Mouse (Mus musculus) leukemia stem cell, adult 10-12 weeks (primary cell): Measurements from ENCODE around the gene Olr1. TPM values are rescaled to one million over a fixed set of nuclear protein-coding genes. Genes with fewer than 3 reads are reported as not detected.

Experiments
- polyA plus RNA-seq: library from polyadenylated mRNA; stranded (reverse); fragments of >175 nt; gene quantifications from 2 replicates; pipeline ENCODE4 v1.2.3, GENCODE M21; 2012; ENCODE audit warnings: low replicate concordance

Olr1 gene
- 0.05 TPM in 1 of 2 replicates, not detected in the other for polyA plus RNA-seq

DNA sequence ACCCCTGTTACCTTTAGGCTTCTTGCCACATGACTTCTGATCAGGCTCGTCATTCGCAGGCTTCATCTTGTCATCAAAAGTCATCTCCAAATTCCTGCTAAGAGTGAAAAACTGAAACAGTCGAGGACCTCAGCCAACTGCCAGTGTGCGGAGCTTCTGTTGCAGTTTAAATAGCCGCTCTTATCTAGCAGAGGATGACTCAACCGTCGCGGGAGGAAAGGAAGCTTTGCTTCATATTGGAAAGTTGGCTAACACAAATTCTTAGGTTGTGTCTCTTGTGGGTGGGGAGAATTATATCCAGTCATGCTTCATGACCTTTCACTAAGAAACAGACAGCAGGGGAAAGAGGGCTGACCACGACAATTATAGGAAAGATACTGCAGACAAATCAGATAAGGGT lies at the start of gene Olr1:
Gene Olr1, minus strand, starts transcription at position 142 of the 400 bp plus-strand sequence.

DNA sequence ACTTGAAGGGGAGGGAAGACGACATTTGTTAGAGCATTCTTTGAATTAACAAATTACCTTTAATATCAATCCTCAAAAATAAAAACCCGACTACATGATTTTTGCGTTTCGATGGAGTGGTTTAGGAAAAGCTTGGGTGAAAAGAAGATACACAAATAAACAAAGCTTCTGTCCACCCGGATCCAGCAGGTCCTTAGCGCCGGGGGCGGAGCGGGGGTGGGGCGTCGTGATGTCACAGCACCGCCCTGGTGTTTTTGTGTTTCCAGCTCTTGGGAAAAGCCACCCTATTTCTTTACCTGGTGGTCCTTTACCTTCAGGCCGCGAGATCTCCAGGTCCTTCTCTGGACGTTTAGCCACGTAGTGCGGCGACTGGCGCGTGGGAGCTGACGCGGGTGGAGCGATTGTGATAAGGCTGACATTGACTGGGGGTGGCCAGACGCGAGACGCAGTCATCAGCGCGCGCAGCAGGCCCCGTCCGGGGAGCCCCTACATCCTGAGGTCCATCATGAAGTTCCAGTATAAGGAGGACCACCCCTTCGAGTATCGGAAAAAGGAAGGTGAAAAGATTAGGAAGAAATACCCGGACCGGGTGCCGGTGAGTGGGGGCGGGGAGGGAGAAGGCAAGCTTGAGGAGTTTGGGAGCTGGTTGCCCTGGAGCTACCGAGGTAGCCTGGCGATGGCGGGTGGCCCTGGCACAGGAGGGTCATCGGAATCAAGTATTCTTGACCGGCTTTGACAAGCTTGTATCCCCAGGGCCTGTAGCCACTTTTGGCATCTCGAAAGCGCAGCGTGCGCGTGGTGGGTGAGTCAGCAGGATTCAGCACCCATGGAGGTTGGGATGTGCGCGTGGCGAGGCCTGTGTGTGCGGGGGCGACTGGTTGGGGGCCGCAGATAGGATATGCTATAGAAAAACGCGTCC lies 26.2 kb upstream of the Olr1 start, which contains the start of gene Gabarapl1:
Gene Gabarapl1, plus strand, starts transcription at position 219 of the 919 bp plus-strand sequence.

DNA sequence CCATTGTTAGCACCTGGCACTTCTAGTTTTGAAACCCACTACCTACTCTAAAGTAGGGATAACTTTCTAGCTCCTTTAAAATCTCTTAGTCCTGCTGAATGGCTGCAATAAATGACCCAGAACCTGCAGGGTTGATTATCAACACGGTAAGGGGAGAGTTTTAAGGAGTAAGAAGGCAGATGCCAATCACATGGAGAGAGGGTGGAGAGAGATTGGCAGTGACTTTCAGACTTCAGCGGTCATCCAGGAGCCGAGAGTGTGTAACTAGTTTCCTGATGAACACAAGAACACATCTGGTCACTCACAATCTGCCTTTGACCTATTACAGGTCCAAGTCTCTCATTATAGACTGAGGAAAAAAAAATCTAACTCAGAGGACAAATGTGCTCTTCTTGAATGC lies 5.4 kb upstream of the Olr1 start, which contains the start of gene Tmem52b:
Gene Tmem52b, plus strand, starts transcription at position 189 of the 400 bp plus-strand sequence.

DNA sequence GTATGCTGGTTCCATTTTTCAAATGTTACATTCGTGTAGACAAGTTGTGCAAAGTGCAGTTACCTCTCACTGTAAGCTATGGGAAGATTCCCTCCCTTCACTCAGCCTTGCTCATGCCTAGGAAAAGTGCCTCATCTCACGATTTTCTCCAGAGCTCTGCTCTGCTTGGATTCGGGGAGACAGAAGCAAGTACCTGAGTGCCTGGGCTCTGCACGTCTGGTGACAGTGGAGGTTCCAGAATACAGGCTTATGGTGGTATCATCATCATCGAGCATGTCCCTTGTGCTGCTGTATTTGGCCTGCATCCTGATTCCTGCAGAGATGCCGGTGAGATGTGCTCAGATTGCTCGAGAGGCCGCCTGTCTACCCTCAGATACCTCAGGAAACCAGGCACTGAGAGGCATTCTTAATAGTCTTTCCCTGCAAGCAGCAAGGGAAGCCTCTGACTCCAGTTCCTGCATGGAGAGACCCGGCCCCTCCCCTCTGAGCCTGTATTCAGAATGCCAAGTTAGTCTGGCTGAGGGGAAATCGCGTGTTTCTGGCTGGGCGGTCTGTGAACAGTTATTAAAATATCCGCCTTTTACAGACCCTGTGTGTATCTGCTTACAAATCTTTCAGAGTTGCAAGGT lies 55.4 kb downstream of the Olr1 start, which contains the start of gene Clec1a:
Gene Clec1a, minus strand, starts transcription at position 590 of the 629 bp plus-strand sequence.

Other genes with a start within 250 kb of the Olr1 start
- gene Cd69, start 231.7 kb downstream of the Olr1 start, polyA plus RNA-seq: 0.64 and 0.90 TPM in 2 replicates
- not detected in 2 replicates for gene 4922502D21Rik, start 175.4 kb downstream of the Olr1 start, polyA plus RNA-seq
- gene Clec12a, start 164.5 kb downstream of the Olr1 start, polyA plus RNA-seq: 0.56 TPM in 1 of 2 replicates, not detected in the other
- gene Clec12b, start 121.3 kb downstream of the Olr1 start, polyA plus RNA-seq: not detected in 2 replicates
- 0.27 TPM in 1 of 2 replicates, not detected in the other for gene Clec1b, start 109.9 kb downstream of the Olr1 start, polyA plus RNA-seq
- gene Clec9a, start 98.3 kb downstream of the Olr1 start, polyA plus RNA-seq: 0.32 TPM in 1 of 2 replicates, not detected in the other
- 0.09 TPM in 1 of 2 replicates, not detected in the other for gene Clec1a, start 55.2 kb downstream of the Olr1 start, polyA plus RNA-seq
- gene Tmem52b, start 5.4 kb upstream of the Olr1 start, polyA plus RNA-seq: not detected in 2 replicates
- 26.4 and 34.8 TPM in 2 replicates for gene Gabarapl1, start 26.0 kb upstream of the Olr1 start, polyA plus RNA-seq
- gene Klre1, start 70.7 kb upstream of the Olr1 start, polyA plus RNA-seq: 0.14 and 0.34 TPM in 2 replicates
- 0.39 TPM in 1 of 2 replicates, not detected in the other for gene Klrd1, start 84.6 kb upstream of the Olr1 start, polyA plus RNA-seq
- 0.25 and 0.89 TPM in 2 replicates for gene Klrk1, start 116.7 kb upstream of the Olr1 start, polyA plus RNA-seq
- gene Klrc3, start 136.2 kb upstream of the Olr1 start, polyA plus RNA-seq: not detected in 2 replicates
- gene Klrc2, start 153.5 kb upstream of the Olr1 start, polyA plus RNA-seq: not detected in 2 replicates
- 0.23 and 0.90 TPM in 2 replicates for gene Klrc1, start 171.8 kb upstream of the Olr1 start, polyA plus RNA-seq
- gene Klri1, start 210.0 kb upstream of the Olr1 start, polyA plus RNA-seq: 0.23 TPM in 1 of 2 replicates, not detected in the other
- gene Klri2, start 233.3 kb upstream of the Olr1 start, polyA plus RNA-seq: not detected in 2 replicates